Mouse (Mus musculus) stomach, postnatal 0 days (tissue): ENCODE data around the gene Uvrag.

Source experiments
- CTCF ChIP-seq: IDR thresholded peaks from 2 replicates; pipeline ENCODE4 v1.5.1; 2016; ENCODE audit warnings: antibody characterized with exemption, low read depth, mild to moderate bottlenecking, moderate library complexity
- EP300 ChIP-seq: optimal IDR thresholded peaks from 2 replicates; pipeline ENCODE3; 2016; ENCODE audit warnings: antibody characterized with exemption

- no peak for TF ChIP-seq EP300
- TF ChIP-seq CTCF = no peak
Measured at GRCm38 (mm10) chr7:99061056-99061680, 79.8 kb downstream of the Uvrag start.
